Mouse (Mus musculus) adrenal gland, adult 10 weeks (tissue): ENCODE data around the gene Btg4. TPM values are rescaled to one million over a fixed set of nuclear protein-coding genes. Genes with fewer than 3 reads are reported as not detected.

Experiments used
- polyA plus RNA-seq: library from polyadenylated mRNA; stranded (reverse); fragments of 350-450 nt; fragmentation: Illumina TruSeq; extraction: RNeasy Lipid Tissue Mini Kit (QIAGEN cat#74804); gene quantifications from one replicate; pipeline ENCODE4 v1.2.3, GENCODE M21; 2014; ENCODE audit warnings: low read depth, low replicate concordance

The Btg4 gene
- polyA plus RNA-seq = not detected

DNA sequence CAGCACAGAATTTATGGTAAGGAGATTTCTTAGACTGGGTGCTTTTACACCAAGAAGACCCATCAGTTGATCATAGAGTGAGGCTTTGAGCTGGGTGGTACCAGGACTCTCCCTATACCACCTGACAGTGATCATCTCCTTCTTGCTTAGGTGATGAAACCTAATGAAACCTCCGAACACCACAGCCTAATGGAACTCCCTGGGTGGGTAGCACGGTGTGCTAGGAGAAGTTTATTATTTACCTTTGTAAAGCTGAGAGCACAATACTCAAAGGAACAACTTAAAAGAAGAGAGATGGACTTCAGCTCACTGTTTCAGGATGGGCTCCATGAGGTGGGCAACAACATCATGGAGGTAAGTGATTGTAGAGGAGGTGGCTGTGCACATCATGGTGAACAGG lies at the start of gene Btg4:
TSS of gene Btg4 (plus strand) at position 301 of the 400 bp plus-strand sequence.

GRCm38 (mm10) chr9:51076979-51077315 lies 16.2 kb downstream of the Btg4 start, which contains the start of gene Layn:
Gene Layn, minus strand, starts transcription at chr9:51077094.

GRCm38 (mm10) chr9:51101756-51102425 lies 41.2 kb downstream of the Btg4 start, which contains the start of gene 4833427G06Rik:
Gene 4833427G06Rik, minus strand, starts transcription at chr9:51102078.

GRCm38 (mm10) chr9:51165312-51166180 lies 104.8 kb downstream of the Btg4 start, which contains the start of gene Gm32742:
Gene Gm32742, minus strand, starts transcription at chr9:51165517.

Other genes starting within 250 kb of the Btg4 start
- gene Ppp2r1b, start 215.6 kb upstream of the Btg4 start, polyA plus RNA-seq = 46.8 TPM
- 44.8 TPM for gene Sik2, start 51.8 kb upstream of the Btg4 start, polyA plus RNA-seq
- gene Layn, start 16.2 kb downstream of the Btg4 start, polyA plus RNA-seq = 7.6 TPM
- not detected for gene 4833427G06Rik, start 41.2 kb downstream of the Btg4 start, polyA plus RNA-seq
- gene Gm32742, start 104.6 kb downstream of the Btg4 start, polyA plus RNA-seq = not detected
- gene Pou2af1, start 152.8 kb downstream of the Btg4 start, polyA plus RNA-seq = 0.87 TPM
- 4.8 TPM for gene Colca2, start 217.7 kb downstream of the Btg4 start, polyA plus RNA-seq